Mouse (Mus musculus) monocyte, adult 2 months (primary cell): ENCODE measurements around the gene Cd300ld5.
"Not testable (repeated sequence)": the region's sequence is repeated elsewhere in the genome, so short reads cannot be mapped to it uniquely, and the experiment has no call there.

Experiments
- DNase-seq, 2 experiments: peaks; one replicate each; pipeline ENCODE4 v3.0.0; 2022; ENCODE audit warnings: low spot score in 2 of 2, low read depth in 1 of 2

Cd300ld5 gene

GRCm38 (mm10) chr11:115037669-115038068 lies at the start of gene Cd300ld5:
Gene Cd300ld5, minus strand, starts transcription at chr11:115037769.
- DNase-seq: not testable (repeated sequence)

DNA sequence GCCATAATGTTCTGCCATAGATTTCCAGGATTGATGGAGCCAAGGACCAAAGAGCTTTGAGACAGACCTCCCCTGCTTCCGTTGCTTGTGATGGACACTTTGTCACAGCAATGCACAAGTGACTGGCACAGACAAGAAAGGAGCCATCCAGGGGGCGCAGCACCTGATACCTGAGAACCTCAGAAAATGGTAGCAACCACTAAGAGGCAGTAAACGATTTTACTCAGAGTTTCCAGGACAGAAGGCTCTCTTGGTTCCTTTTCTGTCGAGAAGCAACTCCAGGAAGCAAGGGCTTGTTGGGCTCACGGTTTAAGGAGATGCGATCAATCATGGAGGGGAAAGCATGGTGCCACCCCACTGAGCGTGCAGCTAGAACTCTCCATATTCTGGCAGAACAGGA lies 48.6 kb upstream of the Cd300ld5 start:
- no peak for DNase-seq

GRCm38 (mm10) chr11:115085064-115085463 lies 47.5 kb upstream of the Cd300ld5 start:
- no peak for DNase-seq

GRCm38 (mm10) chr11:115084595-115084994 lies 47.0 kb upstream of the Cd300ld5 start:
- DNase-seq: no peak

DNA sequence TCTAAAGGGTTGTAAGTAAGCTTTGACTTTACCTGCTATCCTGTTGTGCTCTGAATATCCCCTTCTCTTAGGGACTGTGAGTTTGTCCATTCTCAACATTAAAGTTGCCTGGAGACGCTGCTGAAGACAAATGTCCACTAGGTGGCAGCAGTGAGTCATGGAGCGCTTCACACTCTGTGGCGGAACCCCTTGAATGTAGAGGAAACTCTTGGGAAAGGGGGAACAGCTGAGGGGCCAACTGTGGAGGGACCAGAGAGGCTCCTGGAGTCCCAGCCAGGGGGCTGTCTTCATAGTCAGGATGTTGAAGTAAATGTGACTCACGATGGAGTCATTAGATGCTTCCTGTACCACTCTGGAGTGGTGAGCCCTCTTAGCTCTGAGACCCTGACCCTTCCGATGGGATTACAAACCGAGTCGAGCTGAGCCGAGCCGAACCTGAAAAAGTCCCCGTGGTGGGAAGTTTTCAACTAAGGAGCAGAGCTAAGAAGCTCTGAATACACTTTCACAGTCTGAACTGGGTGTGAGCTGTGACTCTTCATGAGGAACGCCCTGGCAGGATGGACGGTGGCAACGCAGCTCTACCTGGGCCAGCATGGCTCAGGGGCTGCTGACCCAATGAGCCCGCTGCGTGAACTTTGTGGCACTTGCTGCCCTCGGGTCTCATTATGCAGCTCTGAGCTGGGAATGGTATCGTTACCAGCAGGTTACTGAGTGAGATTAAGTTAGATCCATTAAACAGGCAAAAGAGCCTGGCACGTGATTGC lies 46.0 kb upstream of the Cd300ld5 start:
- DNase-seq: peak; percentile 29 to 59

DNA sequence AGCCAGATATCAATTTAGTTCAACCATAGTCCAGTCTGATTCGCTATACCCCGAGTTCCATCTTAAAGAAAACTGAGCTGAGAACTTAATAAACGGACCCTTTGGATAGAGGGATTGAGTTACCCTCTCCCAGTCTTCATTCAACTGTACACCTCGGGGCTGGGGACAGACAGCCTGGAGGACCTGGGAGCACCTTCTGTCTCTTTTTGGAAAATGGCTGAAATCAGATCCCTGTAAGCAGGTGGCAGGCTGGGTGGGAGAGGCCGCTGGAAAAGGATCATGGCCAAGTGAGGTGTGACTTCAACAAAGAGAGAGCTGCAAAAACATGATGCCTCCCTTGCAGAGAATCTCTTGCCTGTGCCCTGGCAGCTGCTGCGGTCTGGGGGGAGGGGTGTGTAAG lies 44.6 kb upstream of the Cd300ld5 start:
- no peak for DNase-seq

- DNase-seq: no peak
Observed at GRCm38 (mm10) chr11:115081373-115081772, 43.8 kb upstream of the Cd300ld5 start.

DNA sequence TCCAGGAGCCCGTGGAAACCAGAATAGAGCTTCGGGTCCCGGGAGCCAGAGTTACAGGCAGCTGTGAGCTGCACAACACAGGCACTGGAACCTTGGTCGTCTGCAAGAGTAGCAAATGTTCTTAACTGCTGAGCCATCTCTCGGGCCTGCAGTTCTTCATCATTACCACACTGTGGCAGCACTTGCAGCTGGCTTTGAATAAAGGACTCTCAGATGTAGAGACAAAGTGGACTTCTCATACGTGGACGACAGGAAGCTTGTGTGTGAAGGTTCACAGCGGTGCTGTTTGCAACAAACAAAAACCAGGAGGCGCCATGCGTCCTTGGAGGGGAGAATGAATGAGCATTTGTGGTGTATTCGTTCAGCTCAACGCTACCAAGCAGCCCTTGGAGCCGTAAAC lies 43.3 kb upstream of the Cd300ld5 start:
- peak in 1 of 2 experiments; percentile 51 for DNase-seq

DNA sequence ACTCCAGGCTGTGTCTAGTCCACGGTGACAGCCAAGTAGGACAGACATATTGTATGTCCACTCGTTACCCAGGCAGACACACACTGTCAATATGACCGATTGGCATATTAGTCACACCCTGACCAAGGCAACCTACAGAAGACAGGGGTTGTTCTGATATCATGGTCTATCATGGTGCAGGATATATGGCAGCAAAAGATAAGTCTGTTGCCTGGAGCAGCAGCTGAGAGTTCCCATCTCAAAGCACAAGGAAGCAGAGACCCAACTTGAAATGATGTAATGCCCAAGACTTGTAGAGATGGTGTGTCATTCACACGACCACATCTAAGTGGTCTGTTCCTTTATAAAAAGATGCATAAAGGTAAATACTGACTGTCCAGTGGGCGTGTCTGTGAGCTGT lies 41.1 kb upstream of the Cd300ld5 start:
- DNase-seq: no peak

DNA sequence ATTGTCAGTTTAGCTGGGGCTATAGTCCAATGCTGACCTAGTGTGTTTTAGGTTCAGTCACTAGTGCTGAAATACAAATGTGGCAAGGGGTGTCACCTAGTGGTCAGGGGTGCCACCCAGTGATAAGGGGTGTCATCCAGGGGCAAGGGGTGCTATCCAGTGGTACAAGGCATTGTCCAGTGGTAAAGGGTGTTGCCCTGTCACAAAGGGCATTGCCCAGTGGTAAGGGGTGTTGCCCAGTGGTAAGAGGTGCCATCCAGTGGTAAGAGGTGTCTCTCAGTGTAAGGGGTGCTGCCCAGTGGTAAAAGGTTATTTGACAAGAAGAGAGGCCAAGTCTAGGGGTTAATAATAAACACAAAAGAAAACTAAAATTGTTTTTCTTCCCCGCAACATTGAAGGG lies 39.9 kb upstream of the Cd300ld5 start:
- DNase-seq: no peak

DNA sequence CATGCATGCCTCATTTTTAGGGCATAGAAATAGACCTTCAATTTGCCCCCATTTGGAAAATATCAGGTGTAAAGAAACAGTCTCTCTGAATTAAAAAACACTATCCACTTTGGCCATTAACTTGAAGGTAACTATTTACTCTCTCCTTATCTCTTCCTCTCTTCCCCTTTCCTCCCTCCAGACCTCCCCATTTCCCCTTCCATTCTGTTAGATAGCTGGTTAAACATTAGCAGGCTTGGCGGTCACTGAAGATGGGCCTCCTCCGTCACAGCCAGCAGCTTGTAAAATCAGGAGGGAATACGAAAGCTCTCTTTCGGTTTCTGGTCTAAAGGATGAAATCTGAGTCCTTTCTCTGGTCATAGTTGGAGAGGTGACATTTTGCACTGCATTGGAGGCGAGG lies 38.3 kb upstream of the Cd300ld5 start:
- no peak for DNase-seq

DNA sequence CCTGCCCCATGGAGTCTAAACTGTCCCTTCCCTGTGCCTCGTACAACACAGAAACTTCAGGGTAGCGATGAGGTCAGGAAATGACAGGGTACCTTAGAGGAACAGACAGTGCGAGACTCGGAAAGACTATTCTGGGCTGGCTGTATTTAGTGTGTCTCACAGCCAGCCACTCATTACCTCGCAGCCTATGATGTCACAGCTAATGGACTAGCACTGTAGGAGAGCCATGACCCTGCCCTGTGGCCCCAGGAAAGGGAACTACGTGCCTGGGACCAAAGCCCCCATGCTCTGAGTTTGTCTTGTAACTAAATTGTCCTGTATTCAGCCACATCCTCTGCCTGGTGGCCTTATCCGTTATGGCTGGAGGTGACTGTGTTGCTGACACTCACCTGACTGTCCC lies 37.8 kb upstream of the Cd300ld5 start:
- no peak for DNase-seq

- DNase-seq: no peak
Observed at GRCm38 (mm10) chr11:115073002-115073401, 35.4 kb upstream of the Cd300ld5 start.

DNA sequence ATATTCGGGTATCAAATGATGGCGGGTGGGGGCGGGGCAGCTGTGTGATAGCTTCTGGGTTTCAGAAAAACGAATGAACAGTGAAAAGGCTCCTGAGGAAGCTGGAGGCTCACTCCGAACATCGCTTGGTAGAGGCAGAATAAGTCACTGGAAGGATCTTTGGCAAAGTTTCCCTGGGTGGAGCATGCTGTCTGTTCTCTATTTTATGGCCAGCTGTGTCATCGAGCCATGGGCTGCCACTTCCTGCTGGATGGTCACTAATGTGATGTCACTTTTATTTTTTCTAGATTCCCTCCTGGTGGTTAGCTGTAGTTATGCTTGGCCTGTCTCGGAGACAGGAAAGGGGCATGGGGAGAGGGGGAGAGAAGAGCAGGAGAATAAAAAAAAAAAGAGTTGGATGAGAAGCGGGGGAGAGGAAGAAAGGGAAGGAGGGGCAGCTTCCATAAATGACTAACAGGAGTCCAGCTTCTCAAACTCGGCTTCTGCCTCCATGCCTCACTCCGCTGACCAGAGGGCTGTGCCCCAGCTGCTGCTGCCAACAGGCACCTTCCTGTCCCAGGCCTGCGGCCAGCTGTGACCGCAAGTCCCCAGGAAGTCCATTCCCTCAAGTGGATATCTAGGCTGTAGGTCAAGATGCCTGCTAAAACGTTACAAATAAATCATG lies 34.2 kb upstream of the Cd300ld5 start:
- DNase-seq: peak; percentile 45 to 48

- DNase-seq: no peak
Observed at GRCm38 (mm10) chr11:115071015-115071551, 33.5 kb upstream of the Cd300ld5 start.

DNA sequence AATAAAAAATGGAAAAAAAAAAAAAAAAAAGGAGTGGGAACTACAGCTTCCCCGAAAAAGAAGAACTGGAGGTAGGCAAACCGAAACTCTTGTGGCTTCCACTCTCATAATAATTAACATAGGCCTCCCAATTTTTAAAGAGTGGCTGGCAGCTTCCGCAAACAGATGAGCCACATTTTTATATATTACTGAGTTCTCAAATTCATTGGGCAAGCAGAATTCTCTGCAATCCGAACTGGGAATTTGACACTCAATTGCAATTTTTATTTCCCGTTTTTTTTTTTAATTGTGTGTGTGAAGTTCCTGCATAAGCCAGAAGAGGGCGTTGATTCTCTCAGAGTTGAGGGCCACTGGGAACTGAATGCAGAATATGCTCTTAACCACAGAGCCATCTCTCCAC lies 29.2 kb upstream of the Cd300ld5 start:
- peak; percentile 32 to 57 for DNase-seq

GRCm38 (mm10) chr11:115062077-115062476 lies 24.5 kb upstream of the Cd300ld5 start, which contains the start of gene Cd300e:
Gene Cd300e, minus strand, starts transcription at chr11:115062177.
- DNase-seq: no peak

GRCm38 (mm10) chr11:115059797-115060196 lies 22.2 kb upstream of the Cd300ld5 start:
- DNase-seq: no peak

GRCm38 (mm10) chr11:115058701-115059100 lies 21.1 kb upstream of the Cd300ld5 start:
- no peak for DNase-seq

DNA sequence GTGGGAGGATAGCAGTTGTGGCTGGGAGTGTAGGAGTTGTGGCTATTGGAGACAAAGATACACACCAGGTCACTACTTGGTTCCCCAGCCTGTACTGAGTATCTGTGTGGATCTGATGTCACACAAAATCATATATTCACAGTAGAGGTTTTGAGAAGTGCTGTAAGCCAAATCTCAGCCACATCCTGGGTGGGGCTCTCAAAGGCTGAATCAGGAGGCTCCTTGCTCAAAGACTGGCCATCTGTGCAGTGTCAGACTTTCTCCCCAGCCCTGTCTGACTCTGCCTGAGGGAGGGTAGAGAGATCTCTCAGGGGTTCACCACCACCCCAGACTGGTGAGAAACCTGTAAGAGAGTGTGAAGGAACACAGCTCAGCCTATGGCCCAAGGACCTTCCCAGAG lies 17.0 kb upstream of the Cd300ld5 start:
- DNase-seq: no peak

DNA sequence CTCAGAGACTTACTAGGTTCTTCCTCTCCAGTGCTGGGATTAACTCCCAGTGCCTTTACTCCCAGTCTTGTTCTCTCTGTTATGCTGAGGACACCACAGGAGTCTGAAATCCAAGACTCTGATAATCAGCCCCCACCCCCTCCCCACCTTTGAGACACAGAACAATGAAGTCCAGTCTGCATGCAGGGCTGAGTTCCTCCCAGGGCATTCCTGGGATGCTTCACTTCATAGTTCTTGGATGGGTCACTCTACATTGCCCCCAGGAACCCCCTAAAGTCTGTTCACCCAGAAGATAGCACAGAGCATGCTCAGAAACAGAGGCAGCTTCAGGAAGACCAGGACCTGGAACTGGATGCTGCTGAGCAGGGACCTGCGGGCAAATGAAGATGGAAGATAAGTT lies 15.4 kb upstream of the Cd300ld5 start:
- DNase-seq: no peak

DNA sequence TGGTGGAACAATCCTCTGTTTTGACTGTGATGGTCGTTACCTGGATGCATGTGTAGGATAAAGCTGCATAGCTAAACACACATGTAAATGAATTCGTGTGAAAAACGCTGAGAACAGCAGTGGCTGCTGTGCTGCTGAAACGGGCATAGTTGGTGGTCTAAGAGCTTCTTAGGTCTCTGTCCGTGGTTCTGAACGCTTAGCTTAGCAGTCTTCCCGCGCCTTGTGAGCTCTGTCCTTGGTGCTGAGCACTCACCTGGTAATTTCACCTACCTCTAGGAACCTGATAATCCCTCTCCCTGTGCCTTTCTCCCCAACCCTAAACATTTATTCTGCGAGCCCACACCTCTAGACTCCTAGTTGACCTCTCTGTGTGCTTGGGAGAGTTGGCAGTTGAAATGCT lies 14.6 kb upstream of the Cd300ld5 start:
- DNase-seq: no peak
